Mouse (Mus musculus) ES-E14 (cell line): ENCODE measurements around the gene Cep162. TPM values are rescaled to one million over a fixed set of nuclear protein-coding genes. Genes with fewer than 3 reads are reported as not detected.

Experiments
- DNase-seq: peaks from one replicate; pipeline ENCODE4 v3.0.0-alpha.2; 2013; ENCODE audit warnings: low read depth, low spot score
- H3K27ac ChIP-seq: 2 replicates; pipeline ENCODE4 v1.5.1; 2012; ENCODE audit warnings: low read depth, mild to moderate bottlenecking, low read length, moderate library complexity, mixed read lengths; ENCODE audit not compliant: poor library complexity, insufficient read depth, severe bottlenecking
- H3K36me3 ChIP-seq: 2 replicates; pipeline ENCODE4 v1.6.1; 2012; ENCODE audit warnings: mild to moderate bottlenecking, low read length, moderate library complexity, mixed read lengths; ENCODE audit not compliant: control insufficient read depth, poor library complexity, insufficient read depth, severe bottlenecking
- H3K4me1 ChIP-seq, 2 experiments: fragments of 150-350 bp in 1 of 2; sonication (generic) in 1 of 2; 2 replicates each; pipeline ENCODE4 v1.6.1; 2012; ENCODE audit warnings: low read length in 2 of 2, mild to moderate bottlenecking in 1 of 2, mixed read lengths in 1 of 2; ENCODE audit not compliant: control insufficient read depth in 2 of 2, insufficient read depth in 2 of 2, poor library complexity in 1 of 2
- H3K4me3 ChIP-seq, 2 experiments: fragments of 150-350 bp in 1 of 2; sonication (generic) in 1 of 2; 2 replicates each; pipeline ENCODE4 v1.5.1; 2012; ENCODE audit warnings: low read length in 2 of 2, low read depth in 1 of 2, mild to moderate bottlenecking in 1 of 2, mixed read lengths in 1 of 2; ENCODE audit not compliant: insufficient read depth in 1 of 2, poor library complexity in 1 of 2, severe bottlenecking in 1 of 2
- H3K9ac ChIP-seq: 2 replicates; pipeline ENCODE4 v1.6.1; 2012; ENCODE audit warnings: low read depth, mild to moderate bottlenecking, low read length, mixed read lengths; ENCODE audit not compliant: poor library complexity, insufficient read depth, severe bottlenecking
- H3K9me3 ChIP-seq: fragments of 150-350 bp; sonication (generic); 2 replicates; pipeline ENCODE4 v1.6.1; 2012; ENCODE audit warnings: low read depth, mild to moderate bottlenecking, low read length; ENCODE audit not compliant: control insufficient read depth, insufficient read depth
- CHD2 ChIP-seq: IDR thresholded peaks from 2 replicates; pipeline ENCODE4 v1.6.1; 2014; ENCODE audit warnings: mild to moderate bottlenecking, low read depth, low read length, inconsistent platforms
- HCFC1 ChIP-seq: IDR thresholded peaks from 2 replicates; pipeline ENCODE4 v1.6.1; 2012; ENCODE audit warnings: low read length, inconsistent platforms, borderline replicate concordance; ENCODE audit not compliant: insufficient read depth
- MAFK ChIP-seq: IDR thresholded peaks from 2 replicates; pipeline ENCODE4 v1.6.1; 2014; ENCODE audit warnings: mild to moderate bottlenecking, low read depth, low read length, inconsistent platforms; ENCODE audit not compliant: insufficient read depth
- ZC3H11A ChIP-seq: IDR thresholded peaks from 2 replicates; pipeline ENCODE4 v1.6.1; 2012; ENCODE audit warnings: low read depth, mild to moderate bottlenecking, inconsistent platforms, low read length, borderline replicate concordance
- ZNF384 ChIP-seq: IDR thresholded peaks from 2 replicates; pipeline ENCODE4 v1.6.1; 2012; ENCODE audit warnings: low read depth, low read length, inconsistent platforms
- in situ Hi-C, 2 experiments: fragments of 600-800 bp; cut with MboI; formaldehyde crosslinking; loops; one replicate each; pipeline ENCODE4 v1.15.1; 2025; ENCODE audit warnings: low sequenced_read_pairs in 2 of 2, inconsistent platforms in 1 of 2; ENCODE audit not compliant: unreplicated experiment in 2 of 2
- total RNA-seq: library from RNA; depleted of rRNA; stranded (reverse); fragments of 300-350 nt; gene quantifications from 2 replicates; pipeline ENCODE4 v1.2.3, GENCODE M21; 2012

Cep162 gene
- total RNA-seq, 1 experiment, result 4.8 TPM

- no peak overlapping the region for H3K27ac ChIP-seq
- H3K36me3 ChIP-seq, result peaks cover 7% of the 10 kb centered on the region; the same call in 1 of the 2 replicates
- H3K9ac ChIP-seq, result no peak overlapping the region
- TF ChIP-seq ZNF384 (no peak), CHD2 (no peak), HCFC1 (no peak), MAFK (no peak), ZC3H11A (no peak)
- in situ Hi-C loops, result no loop called here
- H3K4me1 ChIP-seq, result no peaks in the 10 kb centered on the region
- no peak for DNase-seq
- no peaks in the 10 kb centered on the region for H3K9me3 ChIP-seq
- no peak overlapping the region for H3K4me3 ChIP-seq
Measured at GRCm38 (mm10) chr9:87202431-87202830, 52.9 kb downstream of the Cep162 start.

GRCm38 (mm10) chr9:87200919-87201318, 54.4 kb downstream of the Cep162 start:
- Histone ChIP-seq H3K4me1 (no peaks in the 10 kb centered on the region), H3K9me3 (no peaks in the 10 kb centered on the region), H3K9ac (no peak overlapping the region), H3K4me3 (no peak overlapping the region), H3K27ac (no peak overlapping the region), H3K36me3 (peaks cover 7% of the 10 kb centered on the region; the same call in 1 of the 2 replicates)
- in situ Hi-C loops, result no loop called here
- TF ChIP-seq HCFC1 (no peak), CHD2 (no peak), ZNF384 (no peak), MAFK (no peak), ZC3H11A (no peak)
- DNase-seq, result no peak

- Histone ChIP-seq H3K36me3 (peaks cover 7% of the 10 kb centered on the region; the same call in 1 of the 2 replicates), H3K9me3 (no peaks in the 10 kb centered on the region), H3K4me1 (no peaks in the 10 kb centered on the region), H3K27ac (no peak overlapping the region), H3K4me3 (no peak overlapping the region), H3K9ac (no peak overlapping the region)
- in situ Hi-C loops, result no loop called here
- DNase-seq, result no peak
- no peak for TF ChIP-seq MAFK
- TF ChIP-seq HCFC1, result no peak
- TF ChIP-seq CHD2, result no peak
Measured at GRCm38 (mm10) chr9:87200426-87200825, 54.9 kb downstream of the Cep162 start.

GRCm38 (mm10) chr9:87198036-87198435, 57.3 kb downstream of the Cep162 start:
- no peak for TF ChIP-seq CHD2
- TF ChIP-seq ZNF384, result no peak
- no peak for TF ChIP-seq HCFC1
- no peak for TF ChIP-seq ZC3H11A
- Histone ChIP-seq H3K27ac (no peak overlapping the region), H3K36me3 (peaks cover 4% of the 10 kb centered on the region; the same call in 1 of the 2 replicates), H3K4me1 (no peaks in the 10 kb centered on the region), H3K9me3 (no peaks in the 10 kb centered on the region), H3K4me3 (no peak overlapping the region), H3K9ac (no peak overlapping the region)
- DNase-seq, result no peak
- in situ Hi-C loops, result no loop called here

DNA sequence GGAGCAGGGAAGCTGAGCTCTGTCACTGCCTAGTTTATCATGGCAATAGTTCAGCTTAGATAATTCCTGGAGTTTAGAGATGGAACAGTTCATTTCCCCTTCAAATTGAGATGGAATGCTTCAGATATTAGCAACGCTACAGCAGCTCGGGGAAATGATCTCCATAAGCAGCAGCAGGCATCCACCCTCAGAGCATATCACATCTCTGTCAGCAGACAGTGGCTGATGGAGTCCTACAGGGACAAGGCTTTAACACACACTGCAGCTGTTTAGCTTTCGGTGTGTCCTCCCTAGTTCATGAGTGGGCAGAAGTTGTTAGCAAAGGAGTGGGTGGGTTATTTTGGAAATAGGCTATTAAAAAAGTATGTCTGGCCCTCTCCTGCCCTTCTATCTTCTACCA, 58.1 kb downstream of the Cep162 start:
- Histone ChIP-seq H3K9ac (no peak overlapping the region), H3K4me1 (no peaks in the 10 kb centered on the region), H3K4me3 (no peak overlapping the region), H3K9me3 (peaks cover 5% of the 10 kb centered on the region; the same call in 1 of the 2 replicates), H3K36me3 (peaks cover 5% of the 10 kb centered on the region), H3K27ac (no peak overlapping the region)
- in situ Hi-C loops, result no loop called here
- no peak for DNase-seq
- TF ChIP-seq MAFK, result no peak
- no peak for TF ChIP-seq HCFC1
- no peak for TF ChIP-seq CHD2
- TF ChIP-seq ZNF384, result no peak
